Mouse (Mus musculus) kidney, adult 8-10 months (tissue): ENCODE data around the gene Il17ra.
A peak's percentile ranks its signal among the peaks of the same experiment; 100 is the strongest.

Source experiments
- DNase-seq, 2 experiments: peaks; one replicate each; pipeline ENCODE4 v3.0.0; 2022

The Il17ra gene

DNA sequence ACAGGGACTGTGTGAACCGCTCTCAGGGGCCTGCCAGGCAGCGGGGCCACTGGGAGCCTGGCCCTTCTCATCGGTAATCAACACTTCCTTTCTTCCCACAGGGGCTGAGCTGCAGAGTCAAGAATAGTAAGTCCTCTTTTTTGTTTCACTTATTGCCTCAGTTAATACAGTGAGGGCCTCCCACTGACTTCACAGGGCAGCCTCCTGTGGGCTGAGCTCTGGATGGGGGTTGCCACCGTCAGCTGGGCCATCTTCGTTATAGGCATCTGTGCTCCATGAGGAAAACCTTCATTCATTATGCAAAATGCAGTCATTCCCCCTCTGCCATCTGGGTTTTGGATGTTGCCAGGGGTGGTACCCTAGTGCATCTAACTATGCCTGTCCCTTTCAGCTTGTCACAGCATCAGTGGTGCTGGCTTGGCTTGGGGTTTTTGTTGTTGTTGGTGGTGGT lies 9.0 kb downstream of the Il17ra start:
- no peak for DNase-seq

DNA sequence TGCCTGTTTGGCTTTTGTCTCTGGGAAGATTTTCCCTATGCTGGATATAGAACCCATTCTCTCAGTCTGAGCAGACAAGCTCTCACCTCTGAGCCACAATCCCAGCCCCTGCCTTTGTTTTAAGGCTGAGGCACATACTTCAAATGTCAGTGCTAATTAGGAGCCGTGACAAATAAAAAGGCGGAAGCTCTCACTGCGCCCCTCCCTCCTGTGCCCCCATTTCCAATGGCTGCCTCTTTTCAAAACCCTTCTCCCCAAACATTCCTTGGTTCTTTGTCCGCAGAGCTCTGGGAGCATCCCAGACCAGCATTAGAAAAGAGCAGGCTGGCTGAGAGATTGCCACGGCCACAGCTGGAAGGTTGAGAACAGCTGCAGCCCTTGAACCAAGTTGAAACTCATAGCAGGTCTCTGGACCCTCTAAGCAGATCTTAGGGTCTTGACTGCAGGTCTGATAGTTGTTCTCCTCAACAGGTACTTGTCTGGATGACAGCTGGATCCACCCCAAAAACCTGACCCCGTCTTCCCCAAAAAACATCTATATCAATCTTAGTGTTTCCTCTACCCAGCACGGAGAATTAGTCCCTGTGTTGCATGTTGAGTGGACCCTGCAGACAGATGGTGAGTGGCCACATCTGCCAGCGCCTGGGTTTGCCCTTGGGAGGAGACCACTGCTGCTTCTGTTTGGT lies 9.6 kb downstream of the Il17ra start:
- DNase-seq, result no peak

DNA sequence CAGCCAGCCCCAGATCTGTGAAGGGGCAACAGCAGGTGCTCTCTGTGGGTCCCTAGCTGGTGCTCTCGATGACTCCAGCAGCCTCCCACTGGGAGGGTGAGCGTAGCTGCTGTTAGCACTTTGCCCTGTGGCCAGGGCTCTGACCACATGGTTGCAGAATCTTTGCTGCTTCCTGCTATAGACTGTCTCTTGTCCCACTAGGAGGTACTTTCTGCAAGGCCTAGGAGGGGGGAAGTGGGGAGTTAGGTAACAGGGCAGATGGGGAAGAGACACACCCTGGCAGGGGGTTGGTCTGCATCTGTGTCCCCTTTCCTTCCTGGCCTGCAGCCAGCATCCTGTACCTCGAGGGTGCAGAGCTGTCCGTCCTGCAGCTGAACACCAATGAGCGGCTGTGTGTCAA lies 10.4 kb downstream of the Il17ra start:
- peak; percentile 38 to 46 for DNase-seq

DNA sequence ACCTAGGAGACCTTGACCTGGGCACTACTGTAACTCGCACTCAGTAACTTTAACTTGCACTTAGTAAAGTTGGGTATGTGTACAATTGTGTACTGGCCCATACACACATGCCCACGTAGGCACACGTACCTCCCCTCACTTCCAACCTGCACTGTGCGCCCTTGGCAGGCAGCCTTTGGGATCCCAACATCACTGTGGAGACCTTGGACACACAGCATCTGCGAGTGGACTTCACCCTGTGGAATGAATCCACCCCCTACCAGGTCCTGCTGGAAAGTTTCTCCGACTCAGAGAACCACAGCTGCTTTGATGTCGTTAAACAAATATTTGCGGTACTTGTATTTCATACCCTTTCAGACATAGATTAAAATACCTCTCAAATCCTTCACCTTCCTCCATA lies 12.2 kb downstream of the Il17ra start:
- peak; percentile 56 to 60 for DNase-seq

DNA sequence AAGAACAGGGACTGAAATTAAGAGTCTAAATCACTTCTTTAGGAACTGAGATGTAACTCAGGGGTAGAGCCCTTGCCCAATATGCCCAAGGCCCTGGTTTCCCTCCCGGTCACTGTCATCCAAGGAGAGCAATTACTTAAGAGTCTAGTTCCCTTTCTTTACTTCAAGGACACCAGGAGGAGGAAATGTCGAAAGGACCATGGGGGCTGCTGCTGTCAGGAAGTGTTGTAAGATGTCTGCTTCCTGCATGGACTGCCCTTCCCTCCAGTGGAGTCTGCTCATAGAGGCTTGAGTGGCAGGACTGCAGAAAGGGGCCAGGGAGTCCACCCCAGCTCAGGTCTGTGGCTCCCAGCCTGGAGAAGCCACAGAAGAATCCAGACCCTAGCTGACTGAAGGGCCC lies 16.3 kb downstream of the Il17ra start:
- no peak for DNase-seq

DNA sequence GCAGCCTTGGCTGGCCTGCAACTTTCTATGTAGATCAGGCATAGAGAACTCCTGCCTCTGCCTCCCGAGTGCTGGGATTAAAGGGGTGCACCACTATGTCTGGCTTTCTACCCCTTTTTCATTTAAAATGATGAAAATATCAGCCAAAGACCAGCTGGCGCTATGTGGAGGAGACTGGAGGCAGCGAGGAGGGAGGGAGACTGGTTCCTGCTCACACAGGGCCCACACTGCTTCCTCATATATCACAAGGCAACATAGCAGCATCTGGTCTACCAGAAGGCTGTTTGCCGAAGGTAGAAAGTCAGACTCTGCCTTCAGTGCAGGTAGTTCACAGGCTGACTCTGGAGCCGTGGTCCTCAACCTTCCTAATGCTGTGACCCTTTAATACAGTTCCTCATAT lies 17.3 kb downstream of the Il17ra start:
- DNase-seq, result no peak

DNA sequence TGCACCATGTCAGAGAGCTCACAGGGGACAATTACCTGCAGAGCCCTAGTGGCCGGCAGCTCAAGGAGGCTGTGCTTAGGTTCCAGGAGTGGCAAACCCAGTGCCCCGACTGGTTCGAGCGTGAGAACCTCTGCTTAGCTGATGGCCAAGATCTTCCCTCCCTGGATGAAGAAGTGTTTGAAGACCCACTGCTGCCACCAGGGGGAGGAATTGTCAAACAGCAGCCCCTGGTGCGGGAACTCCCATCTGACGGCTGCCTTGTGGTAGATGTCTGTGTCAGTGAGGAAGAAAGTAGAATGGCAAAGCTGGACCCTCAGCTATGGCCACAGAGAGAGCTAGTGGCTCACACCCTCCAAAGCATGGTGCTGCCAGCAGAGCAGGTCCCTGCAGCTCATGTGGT lies 18.5 kb downstream of the Il17ra start:
- no peak for DNase-seq

DNA sequence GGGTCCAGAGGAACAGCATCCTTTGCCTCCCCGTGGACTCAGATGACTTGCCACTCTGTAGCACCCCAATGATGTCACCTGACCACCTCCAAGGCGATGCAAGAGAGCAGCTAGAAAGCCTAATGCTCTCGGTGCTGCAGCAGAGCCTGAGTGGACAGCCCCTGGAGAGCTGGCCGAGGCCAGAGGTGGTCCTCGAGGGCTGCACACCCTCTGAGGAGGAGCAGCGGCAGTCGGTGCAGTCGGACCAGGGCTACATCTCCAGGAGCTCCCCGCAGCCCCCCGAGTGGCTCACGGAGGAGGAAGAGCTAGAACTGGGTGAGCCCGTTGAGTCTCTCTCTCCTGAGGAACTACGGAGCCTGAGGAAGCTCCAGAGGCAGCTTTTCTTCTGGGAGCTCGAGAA lies 19.0 kb downstream of the Il17ra start:
- no peak for DNase-seq

DNA sequence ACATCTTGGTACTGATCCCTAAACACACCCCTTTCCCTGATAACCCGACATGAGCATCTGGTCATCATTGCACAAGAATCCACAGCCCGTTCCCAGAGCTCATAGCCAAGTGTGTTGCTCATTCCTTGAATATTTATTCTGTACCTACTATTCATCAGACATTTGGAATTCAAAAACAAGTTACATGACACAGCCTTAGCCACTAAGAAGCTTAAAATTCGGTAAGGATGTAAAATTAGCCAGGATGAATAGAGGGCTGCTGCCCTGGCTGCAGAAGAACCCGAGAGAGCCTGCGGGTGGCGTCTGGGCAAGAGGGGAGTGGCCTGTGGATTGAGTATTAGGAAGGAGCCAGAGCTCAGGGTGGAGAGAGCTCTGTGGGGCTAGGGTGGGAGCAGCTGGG lies 19.7 kb downstream of the Il17ra start:
- DNase-seq, result no peak

DNA sequence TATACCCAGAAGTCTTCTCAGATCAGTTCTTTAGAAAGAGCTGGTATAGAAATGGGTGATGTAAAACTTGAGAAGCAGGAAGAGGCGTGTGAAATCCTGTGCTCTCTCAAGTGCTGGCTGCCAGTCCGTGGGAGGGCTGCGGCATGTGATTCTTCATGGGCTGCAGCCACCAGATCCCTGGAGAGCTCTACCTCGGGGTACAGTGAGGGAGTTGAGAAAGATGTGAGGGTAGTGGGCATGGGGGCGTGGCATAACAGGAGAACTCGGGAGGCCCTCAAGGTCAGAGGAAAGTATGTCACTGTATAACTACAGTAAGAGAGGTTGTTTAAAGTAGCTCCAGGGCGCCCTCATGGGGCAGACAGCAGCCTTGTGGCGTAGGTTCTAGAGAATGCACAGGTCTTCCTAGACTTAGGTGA lies 20.2 kb downstream of the Il17ra start:
- DNase-seq, result peak in 1 of 2 experiments; percentile 69

DNA sequence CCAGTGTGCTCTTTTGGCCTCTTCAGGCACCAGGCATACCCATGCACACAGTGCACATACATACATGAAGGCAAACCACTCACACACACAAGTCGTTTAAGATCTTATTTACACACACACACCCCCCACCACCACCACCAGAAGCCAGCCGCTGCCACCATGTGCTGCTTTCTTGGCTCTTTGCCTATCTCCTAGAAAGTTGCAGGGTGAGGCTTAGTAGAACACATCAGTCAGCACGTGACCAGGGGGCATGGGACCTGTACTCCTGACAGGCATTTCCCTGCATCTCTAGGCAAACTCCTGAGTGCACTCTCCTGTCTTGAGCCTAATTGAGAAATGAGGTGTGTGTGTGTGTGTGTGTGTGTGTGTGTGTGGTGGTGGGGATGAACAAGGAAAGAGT lies 22.0 kb downstream of the Il17ra start:
- no peak for DNase-seq

DNA sequence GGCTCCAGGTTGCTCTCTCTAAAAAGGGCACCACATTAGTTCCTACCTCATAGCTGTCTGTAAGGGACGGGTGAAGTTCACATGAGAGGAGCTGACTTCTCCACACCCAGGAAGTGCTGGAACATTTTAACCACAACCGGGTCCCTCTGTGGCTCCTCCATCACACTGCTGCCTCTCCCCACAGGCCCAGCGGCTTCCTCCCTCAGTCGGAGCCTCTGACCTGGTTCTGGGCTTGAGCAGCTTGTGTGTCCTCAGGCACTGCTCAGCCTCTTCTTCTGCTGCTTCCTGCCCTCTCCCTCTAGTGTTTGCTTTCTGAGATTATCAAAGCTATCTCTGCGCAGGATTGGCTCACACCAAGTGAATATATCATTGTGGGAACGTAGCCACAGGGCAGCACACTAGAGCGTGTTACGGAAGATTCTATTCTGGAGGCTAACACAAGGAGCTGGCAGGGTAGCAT lies 23.0 kb downstream of the Il17ra start:
- DNase-seq, result no peak

DNA sequence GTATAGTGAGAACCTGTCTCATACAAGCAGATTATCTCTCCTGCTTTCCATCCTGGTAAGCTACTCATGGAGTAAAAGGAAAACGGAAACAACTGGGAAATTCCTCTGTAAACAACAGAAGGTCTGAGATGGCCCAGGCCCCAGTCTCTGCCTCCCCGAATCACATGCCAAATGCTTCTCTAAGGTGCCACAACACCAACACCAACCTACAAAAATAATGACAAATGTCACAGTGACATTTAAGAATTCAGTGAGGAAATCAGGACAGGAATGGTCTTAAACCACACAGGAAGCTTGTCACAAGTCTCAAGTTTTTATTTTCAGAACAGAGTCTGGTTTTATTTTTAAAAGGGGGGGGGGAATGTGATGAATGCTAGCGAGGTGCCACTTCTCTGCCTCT lies 25.6 kb downstream of the Il17ra start:
- DNase-seq, result no peak

DNA sequence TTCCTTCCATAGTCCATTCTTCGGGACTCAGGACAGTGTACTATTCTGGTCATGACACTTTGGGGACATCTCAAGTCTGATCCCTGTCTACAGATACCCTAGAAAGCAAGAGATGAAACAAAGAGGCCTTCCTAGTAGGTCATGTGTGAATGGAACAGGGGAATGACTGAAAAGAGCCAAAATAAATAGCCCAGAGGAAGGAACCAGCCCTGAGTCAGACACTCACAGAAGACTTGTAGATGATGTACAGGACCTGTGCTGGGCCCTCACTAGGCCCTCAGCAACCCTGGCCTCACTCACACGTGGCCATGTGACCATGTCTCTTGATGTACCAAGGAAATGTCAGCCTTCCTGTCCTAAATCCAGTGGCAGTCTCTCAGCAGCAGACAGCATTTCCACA lies 26.4 kb downstream of the Il17ra start:
- DNase-seq, result no peak

DNA sequence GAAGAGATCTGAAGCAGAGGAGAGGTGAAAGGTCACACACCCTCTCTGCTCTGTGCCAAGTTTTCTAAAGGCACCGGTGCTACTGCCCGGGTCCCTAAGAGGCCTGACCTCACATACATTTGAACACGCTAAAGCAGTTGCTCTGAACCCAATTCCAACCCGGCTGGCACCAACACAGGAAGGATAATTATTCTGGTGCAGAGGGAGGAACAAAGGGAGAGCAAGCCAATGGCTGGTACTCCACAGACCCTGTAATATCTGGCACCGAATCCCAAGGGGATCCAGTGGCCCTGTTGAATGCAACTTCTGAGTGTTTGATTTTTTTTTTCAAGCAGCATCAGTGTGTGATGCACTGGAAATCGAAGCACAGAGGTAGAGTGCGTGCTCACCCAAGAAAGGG lies 28.0 kb downstream of the Il17ra start:
- DNase-seq, result no peak

DNA sequence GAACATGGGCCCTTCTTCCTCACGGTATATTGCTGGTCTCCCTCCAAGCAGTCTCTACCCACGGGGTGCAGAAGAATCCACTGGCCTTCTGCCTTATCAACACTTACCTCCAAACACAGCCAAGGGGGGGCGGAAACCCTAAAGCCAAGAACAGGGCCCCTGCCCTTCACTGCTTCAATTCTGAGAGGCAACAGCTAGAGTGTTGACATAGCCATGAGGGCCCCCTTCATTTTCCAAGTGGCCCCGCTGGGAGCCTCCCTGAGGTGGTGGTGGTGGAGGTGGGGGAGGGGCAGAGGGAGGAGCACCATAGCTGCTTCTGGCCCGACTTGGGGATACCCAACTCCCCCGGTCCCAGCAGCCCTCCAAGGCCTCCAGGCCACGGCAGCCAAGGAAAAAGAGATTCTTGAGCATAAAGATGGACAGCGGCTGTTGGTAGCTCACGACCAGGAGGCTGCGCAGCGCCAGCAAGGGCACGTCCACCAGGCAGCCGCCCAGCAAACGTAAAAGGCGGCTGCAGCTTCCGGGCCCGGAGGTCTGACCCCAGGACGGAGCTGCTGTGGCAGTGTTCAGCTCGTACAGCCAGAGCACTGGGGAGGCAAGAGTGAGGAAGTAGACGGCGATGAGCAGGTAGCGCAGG lies 28.9 kb downstream of the Il17ra start:
- no peak for DNase-seq

DNA sequence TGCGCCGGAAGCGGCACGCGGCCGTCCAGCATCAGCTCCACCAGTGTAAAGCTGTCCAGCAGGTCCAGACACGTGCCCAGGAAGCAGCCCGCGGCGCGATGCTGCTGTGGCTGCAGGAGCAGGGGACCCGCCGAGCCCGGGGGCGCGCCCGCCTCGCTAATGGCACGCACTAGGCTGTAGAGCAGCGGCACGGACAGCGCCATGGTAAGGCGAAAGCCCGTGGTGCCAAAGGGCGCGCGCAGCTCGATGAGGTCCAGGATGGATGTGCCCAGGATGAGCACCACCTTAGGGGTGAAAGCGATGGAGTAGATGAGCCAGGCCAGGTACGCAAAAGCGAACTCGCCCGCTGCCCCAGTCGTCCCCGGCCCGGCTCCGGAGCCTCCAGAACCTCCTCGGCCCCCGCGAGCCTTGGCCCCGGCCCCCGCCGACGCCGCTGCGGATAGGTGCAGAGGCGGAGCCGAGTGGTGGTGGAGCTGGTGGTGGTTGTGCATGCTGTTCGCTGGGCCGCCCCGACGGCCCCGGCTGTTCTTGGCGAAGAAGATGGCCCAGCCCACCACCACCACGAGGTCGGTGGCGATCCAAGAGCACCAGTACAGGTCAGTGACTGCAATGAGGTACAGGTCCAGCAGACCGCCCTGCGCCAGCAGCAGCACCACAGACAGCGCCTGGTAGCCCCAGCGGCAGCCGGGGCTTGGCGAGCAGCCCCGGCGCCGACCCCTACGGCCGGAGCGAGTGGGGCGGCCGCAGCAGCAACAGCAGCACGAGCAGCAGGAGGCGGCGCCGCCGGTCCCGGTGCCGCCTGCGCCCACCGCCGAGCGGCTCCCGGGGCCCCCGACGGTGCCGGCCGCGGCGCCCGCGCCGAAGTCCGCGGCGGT lies 29.7 kb downstream of the Il17ra start:
- no peak for DNase-seq

DNA sequence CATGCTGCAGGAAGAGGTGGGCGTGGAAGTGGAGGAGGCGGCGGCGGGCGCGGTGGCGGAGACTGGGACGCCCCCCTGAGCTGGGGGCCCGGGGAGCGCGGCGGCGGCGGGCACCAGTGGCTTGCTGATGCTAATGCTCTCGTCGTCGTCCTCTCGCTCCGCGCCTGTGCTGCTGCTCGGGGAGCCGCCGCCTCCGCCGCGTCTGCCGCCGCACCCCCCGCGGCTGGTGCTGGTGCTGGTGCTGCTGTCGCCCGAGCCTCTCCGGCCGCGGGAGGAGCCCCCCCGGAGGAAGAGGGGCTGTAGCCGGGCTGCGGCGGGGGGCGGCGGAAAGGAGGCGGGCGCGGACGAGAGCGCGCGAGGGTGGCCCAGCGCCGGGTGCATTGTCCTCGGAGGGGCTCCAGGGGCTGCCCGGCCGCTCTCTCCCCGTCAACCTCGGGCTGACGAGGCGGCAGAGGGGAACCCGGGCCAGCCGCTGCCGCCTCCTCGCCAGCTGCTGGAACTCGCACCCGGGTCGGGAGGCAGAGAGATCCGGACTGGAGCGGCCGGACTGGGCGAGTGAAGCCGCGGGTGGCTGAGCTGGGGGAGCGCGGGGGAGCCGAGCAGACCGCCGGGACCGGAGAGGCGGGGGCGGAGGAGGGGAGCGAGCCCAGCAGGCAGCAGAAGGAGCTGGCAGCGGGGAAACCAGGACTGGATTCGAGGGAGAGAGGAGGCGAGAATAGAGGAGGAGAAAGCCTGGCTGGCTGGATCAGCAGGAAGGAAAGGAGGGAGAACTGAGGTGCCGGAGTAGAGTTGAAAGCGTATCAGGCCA lies 30.5 kb downstream of the Il17ra start, which contains the start of gene Tmem121b:
Gene Tmem121b (minus strand): TSS at position 434 of the 808 bp plus-strand sequence.
- DNase-seq, result no peak

DNA sequence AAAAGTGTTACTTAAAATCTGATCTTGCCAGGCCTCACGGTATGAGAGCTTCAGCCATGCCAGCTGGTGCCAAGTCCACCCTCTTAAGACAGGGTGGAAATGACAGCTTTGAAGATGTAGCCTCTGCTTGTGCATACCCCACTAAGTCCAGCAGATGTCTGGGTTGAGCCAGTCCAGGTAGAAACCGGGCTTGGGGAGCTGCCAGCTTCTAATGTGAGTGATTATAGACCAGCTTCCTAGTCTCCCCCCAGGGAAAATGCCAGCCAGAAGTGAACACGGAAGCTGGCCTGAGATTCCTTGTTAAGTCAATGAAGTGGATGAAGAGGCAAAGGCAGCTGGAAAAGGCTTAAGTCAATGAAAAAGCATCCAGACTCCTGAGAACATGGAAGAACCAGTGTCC lies 33.5 kb downstream of the Il17ra start:
- DNase-seq, result no peak

DNA sequence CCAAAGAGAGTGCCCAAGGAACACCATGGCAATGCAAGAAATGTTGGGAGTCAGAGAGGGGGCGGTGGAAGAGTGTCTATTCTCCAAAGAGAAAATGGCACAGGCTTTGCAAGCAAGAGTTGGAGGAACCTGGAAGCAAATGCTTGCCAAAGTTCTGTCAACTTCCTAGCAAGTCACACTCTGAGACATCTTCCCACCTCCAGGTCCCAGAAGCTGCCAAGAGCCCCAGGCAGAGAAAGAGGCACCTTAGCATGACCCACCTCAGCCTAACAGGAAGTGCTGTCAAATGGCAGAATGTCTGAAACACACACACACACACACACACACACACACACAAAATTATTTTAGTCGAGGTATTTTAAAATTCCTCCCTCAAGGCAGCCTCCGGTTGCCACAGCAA lies 41.0 kb downstream of the Il17ra start:
- no peak for DNase-seq

DNA sequence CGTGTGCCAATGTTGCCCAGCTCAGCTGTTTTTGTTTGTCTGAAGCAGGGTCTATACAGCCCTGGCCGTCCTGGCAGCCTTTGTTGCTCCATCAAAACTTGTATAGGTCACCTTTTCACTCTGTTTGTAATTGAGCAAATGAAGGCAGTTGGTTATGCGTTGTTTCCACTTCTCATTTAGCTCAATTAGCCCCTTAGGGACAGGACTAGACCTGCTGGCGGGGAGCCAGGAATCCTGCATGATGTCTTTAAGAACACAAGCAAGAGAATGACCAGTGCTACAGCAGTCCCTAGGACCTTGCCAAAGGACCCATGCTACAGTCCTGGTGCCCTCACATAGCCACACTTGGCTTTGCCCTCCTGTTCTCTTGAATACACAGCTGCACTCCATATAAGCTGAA lies 42.5 kb downstream of the Il17ra start:
- no peak for DNase-seq

DNA sequence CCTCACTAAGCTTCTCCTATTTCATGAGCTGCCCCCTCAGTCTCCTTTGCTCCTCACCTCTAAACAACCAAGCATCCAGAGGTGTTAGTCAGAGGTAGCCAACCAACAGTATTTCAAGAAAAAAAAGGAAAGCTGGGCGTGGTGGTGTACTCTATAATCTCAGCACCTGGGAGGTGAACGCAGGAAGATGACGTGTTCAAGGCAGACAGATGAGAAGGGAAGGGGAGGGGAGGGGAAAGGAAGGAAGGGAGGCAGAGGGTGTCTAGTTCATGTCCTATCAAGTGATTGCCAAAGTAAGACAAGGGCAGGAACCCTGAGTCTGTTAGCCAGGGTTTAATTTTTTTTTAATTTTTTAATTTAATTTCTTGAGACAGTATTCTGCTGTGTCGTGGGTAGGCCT lies 45.6 kb downstream of the Il17ra start:
- no peak for DNase-seq

DNA sequence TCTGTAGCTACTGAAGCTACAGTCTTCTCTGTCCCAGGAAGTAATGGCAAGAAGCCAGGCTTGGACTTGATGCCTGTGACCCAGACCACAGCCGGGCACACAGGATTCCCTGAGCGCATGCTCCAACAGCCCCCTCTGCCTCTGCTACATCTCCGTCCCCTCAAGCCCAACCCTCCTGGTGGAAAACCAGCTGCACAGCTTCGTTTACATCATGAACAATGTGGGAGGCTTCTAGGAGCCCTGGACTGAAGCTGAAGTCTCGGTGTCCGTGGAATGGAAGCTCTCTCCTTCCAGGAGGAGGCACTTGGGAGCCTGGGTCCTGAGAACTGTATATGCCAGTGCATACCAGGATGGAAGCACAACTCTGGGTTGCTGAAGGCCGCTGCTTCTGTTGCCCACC lies 46.9 kb downstream of the Il17ra start:
- DNase-seq, result no peak
